Mouse (Mus musculus): ENCODE results near the gene Prkcg. TPM values are rescaled to one million over a fixed set of nuclear protein-coding genes. Genes with fewer than 3 reads are reported as not detected.
"Not testable (repeated sequence)": the region's sequence is repeated elsewhere in the genome, so short reads cannot be mapped to it uniquely, and the experiment has no call there.

Prkcg gene
- total RNA-seq, 2 experiments from 2014 or later: 0.78 to 0.84 TPM

GRCm38 (mm10) chr7:3280080-3280653 is 8.8 kb upstream of the Prkcg start:
- intact Hi-C loops (cut with DNase I): no loop called here
- H3K4me3 ChIP-seq: no peak overlapping the region
- peak overlapping the region; percentile 80 for H3K27ac ChIP-seq
- TF ChIP-seq CTCF (IDR thresholded peaks at IDR 0.05): no peak
- no peak for DNase-seq

- intact Hi-C loops (cut with DNase I): no loop called here
- no peak for DNase-seq
- H3K4me3 ChIP-seq: 0 out of 2 replicates have a peak overlapping the region, but pooled peaks have one; percentile 7
- no peak for TF ChIP-seq CTCF (IDR thresholded peaks at IDR 0.05)
- peak overlapping the region; percentile 80 for H3K27ac ChIP-seq
Measured at GRCm38 (mm10) chr7:3280654-3281153, 8.3 kb upstream of the Prkcg start.

- H3K27ac ChIP-seq: peak overlapping the region; percentile 80
- no peak for DNase-seq
- no peak for TF ChIP-seq CTCF (IDR thresholded peaks at IDR 0.05)
- H3K4me3 ChIP-seq: no peak overlapping the region
- intact Hi-C loops (cut with DNase I): no loop called here
Measured at GRCm38 (mm10) chr7:3281741-3282140, 7.2 kb upstream of the Prkcg start.

GRCm38 (mm10) chr7:3283081-3283875 is 5.7 kb upstream of the Prkcg start:
- no peak for TF ChIP-seq CTCF (IDR thresholded peaks at IDR 0.05)
- no peak for DNase-seq
- intact Hi-C loops (cut with DNase I): no loop called here
- no peak overlapping the region for H3K27ac ChIP-seq
- no peak overlapping the region for H3K4me3 ChIP-seq

- H3K27ac ChIP-seq: no peak overlapping the region
- H3K4me3 ChIP-seq: no peak overlapping the region
- intact Hi-C loops (cut with DNase I): no loop called here
- no peak for TF ChIP-seq CTCF (IDR thresholded peaks at IDR 0.05)
- DNase-seq: no peak
Measured at GRCm38 (mm10) chr7:3284604-3285003, 4.4 kb upstream of the Prkcg start.

GRCm38 (mm10) chr7:3286036-3286435 is 2.9 kb upstream of the Prkcg start:
- no peak for DNase-seq
- Histone ChIP-seq H3K27ac (no peak overlapping the region), H3K4me3 (no peak overlapping the region)
- intact Hi-C loops (cut with DNase I): no loop called here
- no peak for TF ChIP-seq CTCF (IDR thresholded peaks at IDR 0.05)

GRCm38 (mm10) chr7:3287186-3287585 is 1.8 kb upstream of the Prkcg start:
- intact Hi-C loops (cut with DNase I): no loop called here
- no peak for DNase-seq
- TF ChIP-seq CTCF (IDR thresholded peaks at IDR 0.05): no peak
- Histone ChIP-seq H3K27ac (no peak overlapping the region), H3K4me3 (no peak overlapping the region)

GRCm38 (mm10) chr7:3290257-3291033 is 1.5 kb downstream of the Prkcg start:
- DNase-seq: peak; percentile 98
- Histone ChIP-seq H3K4me3 (peak overlapping the region; percentile 83), H3K27ac (peak overlapping the region; percentile 93)
- TF ChIP-seq CTCF (IDR thresholded peaks at IDR 0.05): no peak
- intact Hi-C loops (cut with DNase I): loop anchor here (10.0 kb wide), 1 partner anchor 1204 kb away; no protein-coding TSS in a partner anchor

- Histone ChIP-seq H3K4me3 (peak overlapping the region; percentile 83), H3K27ac (peak overlapping the region; percentile 93)
- intact Hi-C loops (cut with DNase I): loop anchor here (10.0 kb wide), 1 partner anchor 1204 kb away; no protein-coding TSS in a partner anchor
- TF ChIP-seq CTCF (IDR thresholded peaks at IDR 0.05): no peak
- no peak for DNase-seq
Measured at GRCm38 (mm10) chr7:3291197-3291596, 2.2 kb downstream of the Prkcg start.

GRCm38 (mm10) chr7:3291764-3292163 is 2.8 kb downstream of the Prkcg start:
- Histone ChIP-seq H3K4me3 (peak overlapping the region; percentile 83), H3K27ac (peak overlapping the region; percentile 93)
- intact Hi-C loops (cut with DNase I): loop anchor here (10.0 kb wide), 1 partner anchor 1203 kb away; no protein-coding TSS in a partner anchor
- TF ChIP-seq CTCF (IDR thresholded peaks at IDR 0.05): no peak
- no peak for DNase-seq

- peak overlapping the region; percentile 83 for H3K4me3 ChIP-seq
- intact Hi-C loops (cut with DNase I): loop anchor here (10.0 kb wide), 1 partner anchor 1203 kb away; no protein-coding TSS in a partner anchor
- H3K27ac ChIP-seq: peak overlapping the region; percentile 93
- DNase-seq: not testable (repeated sequence)
Measured at GRCm38 (mm10) chr7:3292271-3292670, 3.3 kb downstream of the Prkcg start.

GRCm38 (mm10) chr7:3292791-3293190 is 3.8 kb downstream of the Prkcg start:
- Histone ChIP-seq H3K27ac (peak overlapping the region; percentile 93), H3K4me3 (peak overlapping the region; percentile 83)
- intact Hi-C loops (cut with DNase I): loop anchor here (10.0 kb wide), 1 partner anchor 1202 kb away; no protein-coding TSS in a partner anchor
- peak; percentile 20; the same call in 1 of the 2 replicates for TF ChIP-seq CTCF (IDR thresholded peaks at IDR 0.05)
- DNase-seq: peak; percentile 93
